Mouse (Mus musculus) lung, postnatal 0 days (tissue): ENCODE results near the gene Fras1. TPM values are rescaled to one million over a fixed set of nuclear protein-coding genes. Genes with fewer than 3 reads are reported as not detected.

ENCODE experiments used
- ATAC-seq: fragments of 200-750 bp; cut with Nextera tagmentation; 2 replicates; pipeline ENCODE4 v1.8.0; 2017; ENCODE audit warnings: moderate library complexity
- DNase-seq: peaks from one replicate; pipeline ENCODE4 v3.0.0-alpha.2; 2016; ENCODE audit warnings: low spot score
- H3K27ac ChIP-seq: fragments of 300-500 bp; sonication (generic); 2 replicates; pipeline ENCODE4 v1.5.1; 2014; ENCODE audit warnings: antibody characterized with exemption, mild to moderate bottlenecking, low read length, mixed read lengths
- H3K27me3 ChIP-seq: fragments of 300-500 bp; sonication (generic); replicated peaks from 2 replicates; pipeline ENCODE4 v1.6.1; 2014; ENCODE audit warnings: low read length, mixed read lengths; ENCODE audit not compliant: insufficient read depth
- H3K36me3 ChIP-seq: fragments of 300-500 bp; sonication (generic); 2 replicates; pipeline ENCODE4 v1.6.1; 2014; ENCODE audit warnings: low read length, mixed read lengths; ENCODE audit not compliant: insufficient read depth
- H3K4me1 ChIP-seq: fragments of 300-500 bp; sonication (generic); 2 replicates; pipeline ENCODE4 v1.6.1; 2014; ENCODE audit warnings: antibody characterized with exemption, low read depth, low read length, mixed read lengths; ENCODE audit not compliant: insufficient read depth
- H3K4me2 ChIP-seq: fragments of 300-500 bp; sonication (generic); replicated peaks from 2 replicates; pipeline ENCODE4 v1.6.1; 2014; ENCODE audit warnings: low read depth, mild to moderate bottlenecking, low read length, moderate library complexity, mixed read lengths
- H3K4me3 ChIP-seq: fragments of 300-500 bp; sonication (generic); 2 replicates; pipeline ENCODE4 v1.5.1; 2014; ENCODE audit warnings: low read depth, low read length
- H3K9ac ChIP-seq: fragments of 300-500 bp; sonication (generic); replicated peaks from 2 replicates; pipeline ENCODE4 v1.6.1; 2014; ENCODE audit warnings: low read depth, mild to moderate bottlenecking
- H3K9me3 ChIP-seq: fragments of 300-500 bp; sonication (generic); 2 replicates; pipeline ENCODE4 v1.6.1; 2016; ENCODE audit warnings: low read length, mixed read lengths
- CTCF ChIP-seq: IDR thresholded peaks from 2 replicates; pipeline ENCODE4 v1.5.1; 2016; ENCODE audit warnings: antibody characterized with exemption, mild to moderate bottlenecking
- EP300 ChIP-seq: IDR thresholded peaks from 2 replicates; pipeline ENCODE4 v1.6.1; 2016; ENCODE audit warnings: antibody characterized with exemption, mild to moderate bottlenecking, control low read depth
- WGBS: fragments of 180-500 bp; shearing (Covaris S2); extraction: QIAGEN DNeasy Blood & Tissue Kit; methylation state at CpG from one replicate; pipeline ENCODE4 v1.1.7; 2014; 5-methylcytosine and 5-hydroxymethylcytosine counted together
- polyA plus RNA-seq: library from polyadenylated mRNA; unstranded; fragments of >200 nt; fragmentation: Nextera tagmentation; extraction: Ambion mirVana; gene quantifications from 2 replicates; pipeline ENCODE4 v1.2.1, GENCODE M21; 2015

Gene Fras1
- polyA plus RNA-seq, 1 experiment from 2014 or later = 8.0 TPM

GRCm38 (mm10) chr5:96395786-96396650 is 22.3 kb downstream of the Fras1 start:
- no peak for ATAC-seq
- TF ChIP-seq CTCF (no peak), EP300 (no peak)

DNA sequence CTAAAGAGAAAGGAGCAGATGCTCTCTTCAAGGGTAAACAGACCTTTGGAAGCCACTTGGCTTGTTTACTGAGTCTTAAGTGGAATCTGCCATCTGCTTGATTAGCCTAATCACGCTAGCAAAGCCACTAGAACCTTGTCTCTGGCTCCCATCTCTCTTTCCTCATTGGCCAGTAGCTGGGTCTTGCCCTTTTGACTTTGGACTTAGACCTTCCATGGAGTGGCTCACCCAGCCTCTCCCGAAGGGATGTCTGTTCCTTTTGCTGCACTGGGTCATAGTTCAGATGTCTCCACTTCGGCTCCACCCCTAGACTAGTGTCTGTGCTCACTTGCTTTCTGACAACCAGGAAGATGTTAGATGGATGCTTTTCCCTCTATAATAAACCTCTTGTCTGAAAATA is 28.8 kb downstream of the Fras1 start:
- 53% methylated on average over 3 of the region's 3 CpGs for WGBS
- Histone ChIP-seq H3K4me3 (no peak overlapping the region), H3K9me3 (no peaks in the 10 kb centered on the region), H3K27ac (no peak overlapping the region), H3K9ac (no peak overlapping the region), H3K4me1 (no peaks in the 10 kb centered on the region), H3K36me3 (no peaks in the 10 kb centered on the region), H3K4me2 (no peak overlapping the region), H3K27me3 (no peaks in the 10 kb centered on the region)
- DNase-seq = no peak
- no peak for ATAC-seq
- TF ChIP-seq EP300 = no peak
- no peak for TF ChIP-seq CTCF

More at GRCm38 (mm10) chr5:96395786-96396650, 22.3 kb downstream of the Fras1 start:
- Histone ChIP-seq H3K4me1 (peaks cover 7% of the 10 kb centered on the region; the same call in 1 of the 2 replicates), H3K27ac (no peak overlapping the region), H3K9ac (no peak overlapping the region), H3K9me3 (no peaks in the 10 kb centered on the region), H3K36me3 (no peaks in the 10 kb centered on the region), H3K4me2 (no peak overlapping the region), H3K27me3 (no peaks in the 10 kb centered on the region), H3K4me3 (no peak overlapping the region)
- peak; percentile 22 for DNase-seq
- WGBS = 23% methylated on average over 5 of the region's 5 CpGs

DNA sequence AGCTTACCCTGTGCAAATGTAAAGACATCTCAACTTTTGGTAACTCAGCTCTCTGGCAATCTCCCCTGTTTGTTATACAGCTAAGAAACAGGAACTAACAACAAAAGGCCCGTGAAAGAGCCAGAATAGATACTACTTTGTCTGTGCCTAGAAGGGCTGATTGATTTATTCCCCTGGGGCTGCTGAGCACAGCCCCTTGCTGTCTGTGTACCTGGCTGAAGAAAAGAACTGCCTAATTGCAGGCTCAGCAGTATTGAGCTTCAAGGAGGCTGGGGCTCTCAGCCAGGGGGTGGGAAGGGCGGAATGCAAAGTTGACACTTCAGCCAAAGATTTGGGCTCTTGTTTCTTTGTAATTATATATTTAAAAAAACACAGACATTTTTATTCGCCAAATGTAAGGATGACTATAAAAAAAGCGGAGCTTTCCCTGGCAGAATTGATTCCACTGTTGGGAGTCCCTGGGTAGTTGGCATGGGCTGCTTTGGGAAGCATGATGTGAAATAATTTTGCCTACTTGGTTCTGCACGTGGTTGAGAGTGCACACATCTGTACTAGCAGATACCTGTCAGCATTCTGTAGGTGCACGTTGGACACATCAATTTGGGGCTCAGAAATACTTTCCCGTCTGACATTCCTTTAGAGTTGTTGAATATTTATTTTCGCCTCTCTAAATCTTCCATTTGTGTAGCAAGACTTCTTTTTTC is 31.5 kb downstream of the Fras1 start:
- WGBS = 44% methylated on average over 8 of the region's 8 CpGs
- no peaks in the 10 kb centered on the region for H3K9me3 ChIP-seq
- TF ChIP-seq CTCF (no peak), EP300 (no peak)
- no peak overlapping the region for H3K9ac ChIP-seq
- H3K4me2 ChIP-seq = no peak overlapping the region
- H3K27ac ChIP-seq = no peak overlapping the region
- H3K4me3 ChIP-seq = no peak overlapping the region
- no peak for DNase-seq
- no peaks in the 10 kb centered on the region for H3K4me1 ChIP-seq
- no peaks in the 10 kb centered on the region for H3K27me3 ChIP-seq
- no peaks in the 10 kb centered on the region for H3K36me3 ChIP-seq
- no peak for ATAC-seq

- Histone ChIP-seq H3K4me3 (no peak overlapping the region), H3K36me3 (no peaks in the 10 kb centered on the region), H3K9ac (no peak overlapping the region), H3K27ac (no peak overlapping the region), H3K4me2 (no peak overlapping the region), H3K9me3 (no peaks in the 10 kb centered on the region), H3K4me1 (no peaks in the 10 kb centered on the region), H3K27me3 (no peaks in the 10 kb centered on the region)
- DNase-seq (peak; percentile 30), ATAC-seq (no peak)
- no peak for TF ChIP-seq EP300
- TF ChIP-seq CTCF = no peak
- 40% methylated on average over 2 of the region's 2 CpGs for WGBS
Observed at GRCm38 (mm10) chr5:96408291-96408690, 34.5 kb downstream of the Fras1 start.

GRCm38 (mm10) chr5:96412754-96413394 is 39.1 kb downstream of the Fras1 start:
- TF ChIP-seq CTCF (no peak), EP300 (peak; percentile 95)
- DNase-seq (peak; percentile 70), ATAC-seq (peak; percentile 95)
- H3K4me2 ChIP-seq = no peak overlapping the region
- 49% methylated on average over 11 of the region's 11 CpGs for whole genome bisulfite sequencing
- H3K27ac ChIP-seq = peak overlapping the region; percentile 68
- H3K36me3 ChIP-seq = no peaks in the 10 kb centered on the region
- no peak overlapping the region for H3K9ac ChIP-seq
- no peak overlapping the region for H3K4me3 ChIP-seq
- H3K4me1 ChIP-seq = no peaks in the 10 kb centered on the region
- H3K9me3 ChIP-seq = no peaks in the 10 kb centered on the region
- no peaks in the 10 kb centered on the region for H3K27me3 ChIP-seq

DNA sequence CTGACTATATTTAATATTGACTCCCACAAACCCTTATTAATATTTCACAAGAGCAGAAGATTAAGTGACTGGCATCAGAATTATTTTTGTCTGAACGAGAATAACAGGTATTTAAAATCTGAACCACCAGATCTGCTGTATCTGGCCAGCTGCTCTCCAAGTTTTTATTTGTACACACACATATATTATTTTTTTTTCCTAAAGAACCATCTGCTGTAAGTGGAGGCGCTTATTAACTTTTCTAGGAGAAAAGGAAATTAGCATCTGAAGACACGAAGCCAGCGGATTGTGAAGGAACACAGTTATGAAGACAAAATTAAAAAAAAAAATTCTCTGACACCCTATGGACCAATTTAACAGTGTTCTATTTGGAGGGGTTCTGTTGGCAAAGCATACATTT is 43.4 kb downstream of the Fras1 start:
- no peak for TF ChIP-seq EP300
- TF ChIP-seq CTCF = no peak
- Histone ChIP-seq H3K4me2 (no peak overlapping the region), H3K9me3 (no peaks in the 10 kb centered on the region), H3K36me3 (no peaks in the 10 kb centered on the region), H3K9ac (no peak overlapping the region), H3K27ac (no peak overlapping the region), H3K4me3 (no peak overlapping the region), H3K4me1 (0 out of 2 replicates have a peak, but pooled peaks cover 6% of the 10 kb centered on the region), H3K27me3 (no peaks in the 10 kb centered on the region)
- 75% methylated on average over 4 of the region's 4 CpGs for WGBS
- ATAC-seq = no peak
- DNase-seq = no peak
